Mouse (Mus musculus) thymus, adult 2 months (tissue): ENCODE measurements around the gene Arrdc4. TPM values are rescaled to one million over a fixed set of nuclear protein-coding genes. Genes with fewer than 3 reads are reported as not detected.

Experiments used
- DNase-seq: peaks from one replicate; pipeline ENCODE4 v3.0.0; 2021
- H3K27ac ChIP-seq: fragments of 200-500 bp; 2 replicates; pipeline ENCODE4 v1.5.1; 2012; ENCODE audit warnings: low read length, control low read depth; ENCODE audit not compliant: control insufficient read depth, insufficient read depth
- H3K27me3 ChIP-seq: fragments of 200-500 bp; 2 replicates; pipeline ENCODE4 v1.6.1; 2012; ENCODE audit warnings: mild to moderate bottlenecking, low read length, moderate library complexity, mixed read lengths; ENCODE audit not compliant: control insufficient read depth, insufficient read depth
- H3K36me3 ChIP-seq: fragments of 200-500 bp; 2 replicates; pipeline ENCODE4 v1.6.1; 2012; ENCODE audit warnings: mild to moderate bottlenecking, low read length, moderate library complexity; ENCODE audit not compliant: control insufficient read depth, insufficient read depth
- H3K4me1 ChIP-seq: fragments of 200-500 bp; replicated peaks from 2 replicates; pipeline ENCODE4 v1.6.1; 2012; ENCODE audit warnings: low read length; ENCODE audit not compliant: control insufficient read depth, insufficient read depth
- H3K4me3 ChIP-seq: fragments of 200-500 bp; 2 replicates; pipeline ENCODE4 v1.5.1; 2012; ENCODE audit warnings: mild to moderate bottlenecking, low read length, control low read depth, moderate library complexity; ENCODE audit not compliant: control insufficient read depth, insufficient read depth
- CTCF ChIP-seq: fragments of 200-500 bp; IDR thresholded peaks from 2 replicates; pipeline ENCODE4 v1.5.1; 2012; ENCODE audit warnings: mild to moderate bottlenecking, control low read depth, low read length, moderate library complexity, borderline replicate concordance; ENCODE audit not compliant: control insufficient read depth, poor library complexity, insufficient read depth; ENCODE audit errors: extremely low read depth
- POLR2A ChIP-seq: fragments of 200-500 bp; IDR thresholded peaks from 2 replicates; pipeline ENCODE4 v1.6.1; 2012; ENCODE audit warnings: mild to moderate bottlenecking, low read length, control low read depth, moderate library complexity; ENCODE audit not compliant: control insufficient read depth, poor library complexity, insufficient read depth; ENCODE audit errors: extremely low read depth
- WGBS: fragments of 180-500 bp; shearing (Covaris S2); methylation state at CpG from one replicate; pipeline ENCODE4 v1.1.7; 2018; 5-methylcytosine and 5-hydroxymethylcytosine counted together
- polyA plus RNA-seq: library from polyadenylated mRNA; depleted of rRNA; stranded (reverse); fragments of >200 nt; gene quantifications from 2 replicates; pipeline ENCODE4 v1.2.3, GENCODE M21; 2012

Arrdc4 gene
- polyA plus RNA-seq, 1 experiment: 7.2 TPM

DNA sequence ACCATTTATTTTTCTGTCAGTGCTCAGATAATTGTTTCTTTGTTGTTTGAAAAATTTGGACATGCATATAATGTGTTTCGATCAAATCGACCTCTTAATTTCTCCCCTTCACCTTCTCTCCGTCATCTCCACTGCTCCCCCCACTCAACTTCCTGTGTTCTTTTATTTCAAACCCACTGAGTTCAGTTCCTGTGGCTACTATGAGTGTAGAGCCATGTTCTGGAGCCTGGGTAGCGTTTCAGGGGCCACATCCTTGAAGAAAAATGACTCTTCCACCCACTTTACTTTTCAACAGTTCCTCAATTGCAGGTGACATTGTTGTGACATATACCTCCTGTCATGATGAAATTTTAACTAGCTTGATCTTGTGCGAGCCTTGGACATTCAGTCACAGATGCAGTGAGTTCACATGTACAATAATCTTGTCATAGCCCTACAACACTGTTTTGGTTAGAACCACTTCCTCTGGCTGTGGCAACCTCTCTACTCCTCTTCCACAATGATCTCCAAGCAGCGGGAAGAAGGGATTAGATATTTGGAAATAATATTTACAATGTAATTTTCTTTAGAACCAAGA, 10.2 kb upstream of the Arrdc4 start:
- no peaks in the 10 kb centered on the region for H3K4me1 ChIP-seq
- H3K36me3 ChIP-seq: no peaks in the 10 kb centered on the region
- no peak overlapping the region for H3K27ac ChIP-seq
- TF ChIP-seq POLR2A (no peak), CTCF (no peak)
- DNase-seq: no peak
- H3K27me3 ChIP-seq: no peaks in the 10 kb centered on the region
- 55% methylated on average over 6 of the region's 6 CpGs for WGBS
- no peak overlapping the region for H3K4me3 ChIP-seq

DNA sequence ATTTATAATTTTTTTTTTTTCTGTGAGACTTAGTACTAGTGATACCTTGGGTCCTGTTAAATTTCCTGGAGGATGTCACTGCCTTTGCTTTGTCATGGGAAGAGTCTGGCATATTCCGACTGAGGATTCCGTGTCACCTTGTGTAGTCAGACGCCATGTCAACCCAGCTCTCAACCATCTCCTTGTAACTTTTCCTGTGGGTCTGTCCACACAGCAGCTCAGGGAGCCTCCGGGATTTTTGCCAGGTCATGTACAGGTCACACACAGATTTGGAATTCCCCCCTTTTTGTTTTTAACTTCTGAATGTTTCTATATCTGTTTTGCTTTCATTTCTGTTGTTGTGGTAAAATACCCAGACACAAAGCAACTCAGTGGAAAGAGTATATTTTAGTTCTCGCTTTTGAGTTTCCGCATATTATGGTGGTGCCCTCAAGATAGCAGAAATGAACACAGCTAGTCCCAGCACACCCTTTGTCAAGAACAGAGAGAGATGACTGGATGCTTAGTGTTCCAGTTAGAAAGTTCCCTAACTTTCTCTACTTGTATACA, 7.7 kb upstream of the Arrdc4 start:
- WGBS: 87% methylated on average over 6 of the region's 6 CpGs
- H3K4me1 ChIP-seq: no peaks in the 10 kb centered on the region
- no peaks in the 10 kb centered on the region for H3K36me3 ChIP-seq
- H3K27me3 ChIP-seq: no peaks in the 10 kb centered on the region
- no peak for DNase-seq
- no peak for TF ChIP-seq CTCF
- no peak for TF ChIP-seq POLR2A
- no peak overlapping the region for H3K4me3 ChIP-seq
- no peak overlapping the region for H3K27ac ChIP-seq

DNA sequence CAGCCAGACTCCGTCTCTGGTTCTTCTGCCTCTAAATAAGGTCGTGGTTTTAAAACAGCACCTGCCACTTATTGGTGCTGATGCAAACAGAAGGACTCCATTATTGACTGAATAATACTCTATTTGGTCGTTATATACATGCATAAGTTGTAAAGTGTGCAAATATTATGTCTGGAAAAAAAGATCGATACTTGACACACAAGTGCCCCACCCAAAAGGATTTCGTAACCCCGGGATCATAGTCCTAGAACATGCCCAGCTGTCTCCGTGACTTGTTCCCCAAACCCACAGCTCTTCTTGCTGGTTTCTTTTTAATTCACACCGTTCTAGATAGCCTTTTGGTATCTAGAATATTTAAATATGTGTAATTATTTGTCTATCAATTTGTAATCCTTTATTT, 878 bp upstream of the Arrdc4 start:
- 69% methylated on average over 8 of the region's 8 CpGs for WGBS
- H3K36me3 ChIP-seq: no peaks in the 10 kb centered on the region
- TF ChIP-seq POLR2A: no peak
- TF ChIP-seq CTCF: no peak
- no peak for DNase-seq
- H3K4me1 ChIP-seq: 0 out of 2 replicates have a peak, but pooled peaks cover 9% of the 10 kb centered on the region
- no peak overlapping the region for H3K27ac ChIP-seq
- H3K4me3 ChIP-seq: no peak overlapping the region
- H3K27me3 ChIP-seq: no peaks in the 10 kb centered on the region

DNA sequence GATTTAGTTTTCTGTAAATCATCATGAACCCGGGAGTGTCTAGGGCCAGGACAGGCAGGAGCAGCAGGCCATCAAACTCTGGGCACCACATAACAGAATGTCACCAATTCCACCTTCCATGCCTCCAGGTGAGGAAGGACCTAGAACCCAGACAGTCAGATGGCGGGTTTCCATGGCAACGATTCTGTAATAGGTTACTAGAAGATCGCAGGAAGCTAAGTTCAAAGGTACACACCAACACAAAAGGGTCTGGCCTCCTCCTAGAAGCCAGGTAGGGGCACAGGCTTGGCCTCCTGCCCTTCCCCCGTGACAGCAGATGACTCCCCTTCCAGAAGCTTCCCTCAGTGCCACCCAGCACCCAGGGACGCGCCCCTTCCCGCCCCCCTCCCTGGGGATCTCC, 680 bp downstream of the Arrdc4 start:
- WGBS: 15% methylated on average over 8 of the region's 8 CpGs
- DNase-seq: no peak
- 0 out of 2 replicates have a peak, but pooled peaks cover 9% of the 10 kb centered on the region for H3K4me1 ChIP-seq
- H3K27me3 ChIP-seq: no peaks in the 10 kb centered on the region
- peak overlapping the region; percentile 50 for H3K4me3 ChIP-seq
- no peak overlapping the region for H3K27ac ChIP-seq
- H3K36me3 ChIP-seq: no peaks in the 10 kb centered on the region
- no peak for TF ChIP-seq CTCF
- no peak for TF ChIP-seq POLR2A

DNA sequence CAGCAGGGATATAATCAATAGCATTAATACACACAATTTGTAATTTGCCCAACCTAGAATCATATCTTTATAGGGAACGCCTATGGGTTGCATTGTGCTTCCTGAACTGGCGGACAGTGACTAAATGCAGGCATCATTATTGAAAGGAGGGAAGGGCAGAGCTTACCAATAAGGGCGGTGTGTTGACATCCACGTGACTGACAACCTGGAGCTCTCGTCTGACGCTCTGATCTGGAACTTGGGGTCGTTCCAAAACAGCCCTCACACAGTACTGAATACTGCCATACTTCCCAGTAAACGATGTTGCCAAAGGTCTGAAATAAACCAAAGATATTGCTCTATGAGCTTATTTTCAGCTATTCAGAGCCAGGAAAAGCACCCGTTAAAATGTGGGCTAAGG, 4.4 kb downstream of the Arrdc4 start:
- no peaks in the 10 kb centered on the region for H3K27me3 ChIP-seq
- no peak for DNase-seq
- 92% methylated on average over 9 of the region's 9 CpGs for WGBS
- no peak for TF ChIP-seq POLR2A
- TF ChIP-seq CTCF: no peak
- no peaks in the 10 kb centered on the region for H3K36me3 ChIP-seq
- 0 out of 2 replicates have a peak, but pooled peaks cover 7% of the 10 kb centered on the region for H3K4me1 ChIP-seq
- H3K4me3 ChIP-seq: no peak overlapping the region
- H3K27ac ChIP-seq: no peak overlapping the region

DNA sequence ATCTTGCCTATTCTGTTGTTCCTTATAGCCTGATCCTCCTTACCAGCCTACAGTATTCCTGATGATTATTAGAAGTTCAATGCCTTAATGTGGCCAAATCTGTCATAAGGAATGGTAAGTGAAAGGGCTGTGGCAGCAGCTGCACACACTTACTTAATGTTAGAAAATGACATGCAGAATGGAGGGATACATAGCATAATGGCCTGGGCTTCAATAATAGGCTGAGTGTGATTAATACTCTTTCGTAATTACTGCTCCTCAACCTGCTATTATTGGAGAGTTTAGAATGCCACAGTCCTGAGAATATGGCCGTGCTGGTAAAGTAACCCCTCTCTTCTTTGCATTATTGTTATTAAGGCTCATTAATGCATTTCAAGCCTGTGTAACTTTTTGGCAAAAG, 4.8 kb downstream of the Arrdc4 start:
- Histone ChIP-seq H3K27ac (no peak overlapping the region), H3K4me1 (0 out of 2 replicates have a peak, but pooled peaks cover 3% of the 10 kb centered on the region), H3K4me3 (no peak overlapping the region), H3K27me3 (no peaks in the 10 kb centered on the region), H3K36me3 (no peaks in the 10 kb centered on the region)
- DNase-seq: no peak
- WGBS: 93% methylated on average over 2 of the region's 2 CpGs
- TF ChIP-seq CTCF: no peak
- no peak for TF ChIP-seq POLR2A
